Mouse (Mus musculus): ENCODE data around the gene Ssr2.
A peak's percentile ranks its signal among the peaks of the same experiment; 100 is the strongest.

Gene Ssr2

GRCm38 (mm10) chr3:88541622-88542401, 33.9 kb upstream of the Ssr2 start:
- no peak for DNase-seq (ENCODE audit: low spot score)

- DNase-seq (ENCODE audit: low spot score): no peak
Observed at GRCm38 (mm10) chr3:88542486-88542885, 33.2 kb upstream of the Ssr2 start.

GRCm38 (mm10) chr3:88543174-88543573, 32.5 kb upstream of the Ssr2 start:
- DNase-seq (ENCODE audit: low spot score): no peak

- DNase-seq (ENCODE audit: low spot score): no peak
Observed at GRCm38 (mm10) chr3:88543651-88544410, 31.8 kb upstream of the Ssr2 start.

GRCm38 (mm10) chr3:88544514-88544913, 31.2 kb upstream of the Ssr2 start:
- DNase-seq (ENCODE audit: low spot score): no peak

GRCm38 (mm10) chr3:88544955-88545591, 30.6 kb upstream of the Ssr2 start:
- DNase-seq (ENCODE audit: low spot score): no peak

- no peak for DNase-seq (ENCODE audit: low spot score)
Observed at GRCm38 (mm10) chr3:88546674-88547418, 28.8 kb upstream of the Ssr2 start.

GRCm38 (mm10) chr3:88548180-88548917, 27.3 kb upstream of the Ssr2 start, which contains the start of gene Rab25:
Rab25 (minus strand) TSS chr3:88548300.
- DNase-seq (ENCODE audit: low spot score): peak; percentile 61

- DNase-seq (ENCODE audit: low spot score): no peak
Observed at GRCm38 (mm10) chr3:88551586-88551985, 24.1 kb upstream of the Ssr2 start.

- DNase-seq (ENCODE audit: low spot score): no peak
Observed at GRCm38 (mm10) chr3:88552082-88552645, 23.5 kb upstream of the Ssr2 start.

GRCm38 (mm10) chr3:88552676-88553524, 22.8 kb upstream of the Ssr2 start, which contains the start of gene Lamtor2:
Lamtor2 (minus strand) TSS chr3:88553074.
- DNase-seq (ENCODE audit: low spot score): peak; percentile 91

- DNase-seq (ENCODE audit: low spot score): peak; percentile 95
Observed at GRCm38 (mm10) chr3:88553525-88553879, 22.2 kb upstream of the Ssr2 start, which contains the start of gene Ubqln4. Ubqln4 (plus strand) TSS chr3:88553758.

- no peak for DNase-seq (ENCODE audit: low spot score)
Observed at GRCm38 (mm10) chr3:88553880-88554586, 21.6 kb upstream of the Ssr2 start.

GRCm38 (mm10) chr3:88555069-88555605, 20.5 kb upstream of the Ssr2 start:
- no peak for DNase-seq (ENCODE audit: low spot score)

- DNase-seq (ENCODE audit: low spot score): no peak
Observed at GRCm38 (mm10) chr3:88555731-88556130, 19.9 kb upstream of the Ssr2 start.

GRCm38 (mm10) chr3:88556616-88557015, 19.1 kb upstream of the Ssr2 start:
- DNase-seq (ENCODE audit: low spot score): no peak

- no peak for DNase-seq (ENCODE audit: low spot score)
Observed at GRCm38 (mm10) chr3:88559596-88559995, 16.1 kb upstream of the Ssr2 start.

GRCm38 (mm10) chr3:88561989-88562388, 13.7 kb upstream of the Ssr2 start:
- DNase-seq (ENCODE audit: low spot score): no peak

GRCm38 (mm10) chr3:88563442-88563841, 12.2 kb upstream of the Ssr2 start:
- DNase-seq (ENCODE audit: low spot score): no peak

Data from urinary bladder, postnatal 25 days (tissue).